Mouse (Mus musculus) E14TG2a.4 (cell line): ENCODE data around the gene Mcm2.

ENCODE experiments used
- H3K27me3 ChIP-seq: 2 replicates; pipeline ENCODE4 v1.6.1; 2014; ENCODE audit warnings: low read length, control low read depth; ENCODE audit not compliant: insufficient read depth
- H3K36me3 ChIP-seq: 2 replicates; pipeline ENCODE4 v1.6.1; 2014; ENCODE audit warnings: low read length, control low read depth; ENCODE audit not compliant: insufficient read depth
- H3K4me1 ChIP-seq: replicated peaks from 2 replicates; pipeline ENCODE4 v1.6.1; 2014; ENCODE audit warnings: low read depth, low read length, control low read depth
- H3K4me3 ChIP-seq: replicated peaks from 2 replicates; pipeline ENCODE4 v1.5.1; 2014; ENCODE audit warnings: mild to moderate bottlenecking, low read length
- H3K9me3 ChIP-seq: 2 replicates; pipeline ENCODE4 v1.6.1; 2014; ENCODE audit warnings: low read length, control low read depth
- CTCF ChIP-seq: conservative IDR thresholded peaks from 2 replicates; pipeline ENCODE4 v1.5.1; 2014; ENCODE audit warnings: low read length
- NANOG ChIP-seq: IDR thresholded peaks from 2 replicates; pipeline ENCODE4 v1.6.1; 2014; ENCODE audit warnings: borderline replicate concordance, low read length, mixed read lengths
- POU5F1 ChIP-seq: IDR thresholded peaks from 2 replicates; pipeline ENCODE4 v1.6.1; 2014; ENCODE audit warnings: low read length, borderline replicate concordance

The Mcm2 gene

DNA sequence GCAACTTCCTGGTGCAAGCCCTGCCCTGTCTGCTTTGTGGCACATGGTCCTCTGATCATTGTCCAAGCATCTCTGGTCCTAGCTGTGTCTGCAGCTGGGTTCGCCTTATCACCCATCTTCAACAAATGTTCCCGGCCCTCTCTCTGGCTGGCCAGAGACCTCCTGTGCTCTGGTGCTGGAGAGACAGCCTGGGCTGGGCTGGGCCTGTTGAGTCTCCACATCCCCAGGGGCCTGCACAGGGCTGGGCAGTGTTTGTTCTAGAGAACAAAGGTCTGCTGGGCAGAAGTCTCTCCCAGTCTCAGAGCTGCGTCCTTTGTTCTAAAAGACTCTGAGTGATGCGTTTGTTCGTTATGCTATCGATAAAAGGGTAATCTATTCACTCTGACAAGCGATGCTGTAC is 31.5 kb upstream of the Mcm2 start:
- Histone ChIP-seq H3K27me3 (peaks cover 69% of the 10 kb centered on the region), H3K9me3 (no peaks in the 10 kb centered on the region), H3K4me3 (no peak overlapping the region), H3K4me1 (peaks cover 39% of the 10 kb centered on the region), H3K36me3 (no peaks in the 10 kb centered on the region)
- TF ChIP-seq POU5F1 (no peak), CTCF (no peak), NANOG (no peak)

DNA sequence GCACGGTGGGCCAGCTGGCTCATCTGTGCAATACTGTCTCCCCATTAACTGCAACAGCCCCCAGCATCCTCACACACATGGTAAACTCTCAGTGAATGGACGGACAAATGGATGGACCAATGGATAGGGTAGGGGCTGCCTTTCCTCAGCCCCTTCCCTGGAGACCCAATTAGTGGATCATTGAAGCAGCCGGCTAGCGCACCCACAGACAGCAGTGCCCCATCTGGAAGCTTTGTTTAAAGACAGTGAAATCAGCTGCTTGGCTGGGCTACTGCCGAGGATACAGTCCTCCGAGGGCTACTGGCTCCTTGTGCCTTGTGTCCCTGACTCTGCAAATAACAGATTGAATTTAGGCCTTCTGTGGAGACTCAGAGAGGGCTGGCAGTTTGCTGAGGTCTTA is 30.9 kb upstream of the Mcm2 start:
- Histone ChIP-seq H3K4me1 (peaks cover 39% of the 10 kb centered on the region), H3K4me3 (no peak overlapping the region), H3K27me3 (peaks cover 64% of the 10 kb centered on the region), H3K9me3 (no peaks in the 10 kb centered on the region), H3K36me3 (no peaks in the 10 kb centered on the region)
- TF ChIP-seq CTCF, result no peak
- no peak for TF ChIP-seq POU5F1
- TF ChIP-seq NANOG, result no peak

DNA sequence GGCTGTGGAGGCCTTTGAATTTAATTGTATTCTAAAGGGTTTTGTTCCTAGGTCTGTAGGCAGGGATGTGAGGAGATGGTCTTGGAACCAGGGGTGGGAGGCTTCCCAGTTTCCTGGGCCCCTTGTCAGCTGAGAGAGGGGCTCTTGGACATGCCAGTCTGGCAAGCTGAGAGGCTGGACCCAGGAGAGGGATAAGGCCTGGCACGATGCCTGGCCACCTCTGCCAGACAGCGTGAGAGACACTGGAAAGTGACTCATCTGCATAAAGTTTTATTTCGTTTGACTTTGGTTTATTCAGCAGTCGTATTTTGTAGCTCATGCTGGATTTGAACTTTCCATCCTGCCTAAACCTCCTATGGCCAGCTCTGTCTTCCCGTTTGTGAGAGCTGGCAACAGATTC is 30.0 kb upstream of the Mcm2 start:
- Histone ChIP-seq H3K4me3 (no peak overlapping the region), H3K4me1 (peaks cover 37% of the 10 kb centered on the region), H3K9me3 (no peaks in the 10 kb centered on the region), H3K36me3 (no peaks in the 10 kb centered on the region), H3K27me3 (peaks cover 70% of the 10 kb centered on the region)
- TF ChIP-seq NANOG, result no peak
- TF ChIP-seq POU5F1, result no peak
- no peak for TF ChIP-seq CTCF

DNA sequence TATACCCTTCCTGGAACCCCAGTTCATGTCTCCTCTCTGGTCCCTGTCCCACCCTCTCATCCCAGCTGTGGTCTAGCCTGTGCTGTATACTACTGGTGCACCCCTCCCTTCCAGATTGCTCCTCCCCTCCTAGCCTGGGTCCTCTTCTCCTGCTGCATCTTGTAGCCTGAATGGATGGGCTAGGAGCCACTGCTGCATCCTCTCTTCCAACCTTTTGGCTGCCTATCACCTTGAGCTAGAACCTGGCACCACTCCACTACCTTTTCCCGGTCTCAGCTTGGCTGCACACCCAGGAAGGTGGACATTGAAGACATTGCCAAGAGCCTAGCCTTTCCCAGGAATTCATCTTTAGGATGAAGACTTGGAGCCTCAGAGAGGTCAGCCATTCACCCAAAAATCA is 29.4 kb upstream of the Mcm2 start:
- Histone ChIP-seq H3K4me3 (no peak overlapping the region), H3K9me3 (peaks cover 4% of the 10 kb centered on the region), H3K4me1 (peaks cover 37% of the 10 kb centered on the region), H3K27me3 (peaks cover 67% of the 10 kb centered on the region), H3K36me3 (no peaks in the 10 kb centered on the region)
- no peak for TF ChIP-seq POU5F1
- no peak for TF ChIP-seq NANOG
- TF ChIP-seq CTCF, result no peak

DNA sequence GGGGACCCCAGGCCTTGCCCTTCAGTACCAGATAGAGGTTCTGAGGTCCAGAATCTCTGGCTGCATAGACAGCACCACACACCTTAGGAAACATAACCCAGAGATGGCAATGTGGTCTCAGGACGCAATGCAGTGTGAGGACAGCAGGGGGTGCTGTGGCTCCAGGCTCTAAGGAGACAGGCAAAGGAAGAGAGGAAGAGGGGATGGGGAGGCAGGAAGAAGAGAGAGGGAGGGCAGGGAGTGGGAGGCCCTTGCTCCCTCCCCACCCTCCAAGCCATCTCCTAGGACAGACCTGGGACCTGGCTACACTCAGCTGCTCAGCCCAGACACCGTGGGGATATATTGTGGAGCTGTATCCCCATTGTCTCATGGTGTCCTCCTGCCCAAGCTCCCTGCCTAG is 29.0 kb upstream of the Mcm2 start:
- Histone ChIP-seq H3K36me3 (no peaks in the 10 kb centered on the region), H3K4me3 (no peak overlapping the region), H3K27me3 (peaks cover 65% of the 10 kb centered on the region), H3K4me1 (peaks cover 37% of the 10 kb centered on the region), H3K9me3 (peaks cover 7% of the 10 kb centered on the region)
- no peak for TF ChIP-seq POU5F1
- TF ChIP-seq NANOG, result no peak
- peak; percentile 89 for TF ChIP-seq CTCF

DNA sequence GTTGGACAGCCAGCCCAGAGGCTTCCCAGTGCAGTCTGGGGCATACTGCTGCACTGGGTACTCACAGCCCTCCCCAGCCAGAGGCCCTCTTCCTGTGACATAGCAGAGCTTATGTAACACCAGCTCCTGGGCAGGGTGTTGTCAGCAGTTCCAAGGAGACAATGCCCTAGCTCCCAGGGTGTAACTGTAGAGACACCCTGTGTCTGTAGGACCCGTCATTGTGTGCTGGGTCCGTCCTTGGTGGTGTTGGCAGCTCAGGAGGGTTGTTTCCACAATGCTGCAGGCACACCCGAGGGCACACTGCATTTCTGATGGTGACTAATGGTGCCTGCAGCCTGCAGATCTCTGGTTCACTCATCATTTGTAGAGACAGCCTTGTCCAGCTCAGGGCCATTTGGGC is 28.3 kb upstream of the Mcm2 start:
- Histone ChIP-seq H3K4me1 (peaks cover 37% of the 10 kb centered on the region), H3K36me3 (no peaks in the 10 kb centered on the region)

DNA sequence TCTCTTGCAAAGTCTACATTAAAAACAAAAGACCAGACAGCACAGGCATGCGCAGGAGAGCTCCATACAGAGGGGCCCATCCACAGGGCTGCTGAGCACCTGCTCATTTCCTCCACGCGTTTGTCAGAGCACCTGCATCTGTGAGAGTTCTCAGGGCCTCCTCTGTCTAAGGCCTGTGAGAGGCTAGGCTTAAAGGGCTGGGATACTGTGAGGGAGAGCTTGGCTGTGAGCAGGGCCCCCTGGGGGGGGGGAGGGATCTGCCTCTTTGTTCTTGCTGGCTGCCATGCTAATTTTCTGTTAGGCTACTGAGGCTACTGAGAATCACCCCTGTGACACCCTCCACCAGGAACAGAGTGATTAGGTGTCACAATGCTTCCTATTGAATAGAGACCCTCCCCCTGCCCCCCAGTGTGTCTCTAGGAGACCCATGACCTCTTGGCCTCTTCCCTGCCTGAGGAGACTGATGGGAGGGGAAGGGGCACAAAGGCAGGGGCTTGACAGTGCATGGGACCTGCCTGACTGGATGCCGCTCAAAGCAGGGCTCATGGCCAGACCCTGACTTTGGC is 27.1 kb upstream of the Mcm2 start:
- peaks cover 37% of the 10 kb centered on the region for H3K4me1 ChIP-seq
- H3K36me3 ChIP-seq, result no peaks in the 10 kb centered on the region
- peaks cover 54% of the 10 kb centered on the region for H3K27me3 ChIP-seq
- TF ChIP-seq NANOG, result peak; percentile 61; the same call in 1 of the 2 replicates
- TF ChIP-seq CTCF, result no peak
- no peak for TF ChIP-seq POU5F1
- H3K4me3 ChIP-seq, result no peak overlapping the region
- peaks cover 7% of the 10 kb centered on the region for H3K9me3 ChIP-seq

More for the DNA sequence above, 28.3 kb upstream of the Mcm2 start:
- Histone ChIP-seq H3K4me3 (no peak overlapping the region), H3K27me3 (peaks cover 60% of the 10 kb centered on the region), H3K9me3 (peaks cover 7% of the 10 kb centered on the region)
- TF ChIP-seq CTCF, result no peak
- TF ChIP-seq POU5F1, result no peak
- TF ChIP-seq NANOG, result no peak

DNA sequence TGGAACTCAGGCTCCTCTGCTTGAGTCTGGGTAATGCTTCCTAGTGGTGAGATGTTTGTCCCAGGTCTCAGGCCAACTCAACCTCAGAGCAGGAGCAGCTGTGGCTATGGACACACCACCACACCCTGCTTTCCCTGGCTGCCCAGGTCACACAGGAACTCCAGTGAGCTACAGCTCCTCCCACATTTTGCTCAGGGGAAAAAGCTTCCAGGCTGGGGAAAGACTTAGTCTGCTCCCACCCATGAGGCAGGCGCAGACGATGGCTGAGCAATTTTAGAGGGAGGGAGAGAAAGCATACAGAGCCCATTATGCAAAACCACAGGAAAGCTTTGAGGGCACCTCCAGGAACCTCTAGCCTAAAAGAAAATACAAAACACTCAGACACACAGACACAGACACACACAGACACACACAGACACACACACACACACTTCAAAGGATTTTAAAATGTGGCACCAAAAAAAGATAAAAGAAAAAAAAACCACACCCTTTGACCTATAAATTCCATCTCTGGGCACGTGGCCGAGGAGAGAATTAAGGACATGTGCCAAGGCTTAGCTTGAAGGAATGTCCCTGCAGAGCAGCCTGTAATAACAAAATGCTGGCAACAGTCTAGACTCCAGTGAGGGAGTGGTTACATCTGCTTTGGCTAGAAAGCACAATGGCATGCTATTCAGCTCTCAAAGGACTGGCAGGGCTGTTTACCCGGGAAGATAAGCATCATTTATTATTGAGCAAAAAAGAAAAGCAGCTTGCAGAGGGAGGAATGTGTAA is 26.1 kb upstream of the Mcm2 start:
- peaks cover 37% of the 10 kb centered on the region for H3K4me1 ChIP-seq
- TF ChIP-seq CTCF, result no peak
- TF ChIP-seq NANOG, result no peak
- no peak for TF ChIP-seq POU5F1
- peaks cover 7% of the 10 kb centered on the region for H3K9me3 ChIP-seq
- H3K27me3 ChIP-seq, result peaks cover 52% of the 10 kb centered on the region
- H3K4me3 ChIP-seq, result no peak overlapping the region
- H3K36me3 ChIP-seq, result no peaks in the 10 kb centered on the region

DNA sequence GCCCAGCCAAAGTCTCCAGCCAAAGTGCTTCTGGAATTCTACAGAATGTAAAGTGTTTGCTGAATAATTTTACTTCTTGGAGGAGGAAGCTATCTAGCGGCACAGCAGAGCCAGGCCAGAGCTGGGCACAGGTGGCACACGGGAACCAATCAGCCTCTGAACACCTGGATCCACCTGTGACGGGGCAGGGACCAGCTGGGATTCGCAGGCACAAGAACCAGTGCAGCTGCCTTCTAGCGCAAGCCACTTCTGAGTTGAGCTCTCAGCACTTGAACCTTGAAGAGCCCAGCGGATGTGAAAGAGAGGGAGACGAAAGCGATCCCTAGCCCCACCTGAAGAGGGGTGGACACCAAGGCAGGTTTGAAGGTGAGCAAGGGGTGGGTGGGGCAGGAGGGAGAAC is 20.2 kb upstream of the Mcm2 start:
- H3K9me3 ChIP-seq, result peaks cover 7% of the 10 kb centered on the region
- no peaks in the 10 kb centered on the region for H3K36me3 ChIP-seq
- TF ChIP-seq CTCF, result no peak
- TF ChIP-seq POU5F1, result no peak
- TF ChIP-seq NANOG, result no peak
- H3K27me3 ChIP-seq, result peaks cover 38% of the 10 kb centered on the region
- H3K4me1 ChIP-seq, result no peaks in the 10 kb centered on the region; the same call in none of the 2 replicates
- H3K4me3 ChIP-seq, result no peak overlapping the region
